Mouse (Mus musculus) lung, postnatal 4 days (tissue): ENCODE measurements around the gene Tyw3.

Source experiments
- DNase-seq, 2 experiments: peaks; one replicate each; pipeline ENCODE4 v3.0.0; 2021

Tyw3 gene

DNA sequence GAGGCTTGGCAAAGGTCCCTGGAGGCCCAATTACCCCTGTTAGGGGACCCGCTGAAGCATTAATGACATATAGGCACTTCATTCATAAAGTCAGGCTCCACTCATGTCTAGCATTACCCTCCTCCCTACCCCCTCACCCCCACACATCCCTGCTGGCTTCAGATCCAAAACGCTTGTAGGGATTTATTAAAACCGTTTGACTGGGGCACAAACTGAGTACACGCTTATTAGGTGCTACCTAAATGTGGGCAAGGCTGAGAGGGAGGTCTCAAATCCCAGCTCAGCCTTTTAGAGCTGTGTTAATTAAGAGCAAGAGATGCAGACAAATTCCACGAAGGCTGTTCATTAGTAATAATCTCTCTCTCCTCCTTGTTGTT is 45.9 kb downstream of the Tyw3 start:
- no peak for DNase-seq

DNA sequence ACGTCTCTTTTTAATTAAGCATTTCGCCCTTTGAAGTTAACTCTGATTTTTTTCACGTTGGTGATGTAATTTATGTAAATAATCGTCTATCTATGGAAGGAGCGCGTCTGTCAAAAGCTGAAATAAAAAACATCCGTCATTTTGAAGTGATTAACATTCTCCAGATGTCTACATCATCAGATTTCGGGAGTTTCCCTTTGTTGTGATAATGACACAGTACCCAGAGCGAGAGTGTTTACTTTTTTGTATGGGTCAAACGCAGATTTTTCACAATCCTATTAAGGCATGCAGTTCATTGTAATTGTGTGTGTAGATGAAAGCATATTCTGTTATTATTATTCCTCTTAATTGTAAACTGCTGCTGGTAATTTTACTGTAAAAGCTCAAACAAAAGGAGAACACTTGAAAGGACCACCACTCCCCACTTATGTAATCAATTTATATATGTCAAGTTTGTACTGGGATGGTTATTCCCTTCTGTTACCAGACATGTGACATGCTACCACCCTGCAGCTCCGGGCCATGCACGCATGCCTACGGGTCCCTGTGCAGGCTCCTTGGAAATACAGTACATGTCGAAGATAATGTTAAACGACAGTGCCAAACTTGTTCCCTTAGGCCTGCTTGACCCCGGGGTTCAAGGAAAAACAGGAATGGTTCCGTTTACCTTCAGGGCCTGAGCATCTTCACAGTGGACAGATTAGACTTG is 46.4 kb downstream of the Tyw3 start:
- DNase-seq, result no peak

DNA sequence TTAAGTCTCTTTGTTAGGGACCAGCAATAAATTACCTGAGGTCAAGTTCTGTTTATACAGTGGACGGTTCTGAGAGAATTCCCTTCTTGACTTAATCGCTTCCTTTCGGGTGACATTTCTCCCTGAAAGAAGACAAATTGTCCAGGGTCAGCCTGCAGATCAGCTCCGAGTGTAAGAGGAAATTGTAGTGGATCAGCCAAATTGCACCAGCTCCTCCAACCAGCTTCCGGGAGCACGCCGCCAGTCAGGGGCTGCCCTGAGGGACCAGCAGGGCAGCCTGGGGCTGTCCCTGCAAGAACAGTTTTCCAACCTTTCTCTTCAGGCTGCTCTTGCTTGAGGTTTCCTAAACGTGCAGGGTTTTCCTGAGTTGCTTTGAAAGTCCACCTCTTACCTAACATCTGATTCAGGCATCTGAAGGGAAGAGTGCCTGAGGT is 48.0 kb downstream of the Tyw3 start:
- no peak for DNase-seq

DNA sequence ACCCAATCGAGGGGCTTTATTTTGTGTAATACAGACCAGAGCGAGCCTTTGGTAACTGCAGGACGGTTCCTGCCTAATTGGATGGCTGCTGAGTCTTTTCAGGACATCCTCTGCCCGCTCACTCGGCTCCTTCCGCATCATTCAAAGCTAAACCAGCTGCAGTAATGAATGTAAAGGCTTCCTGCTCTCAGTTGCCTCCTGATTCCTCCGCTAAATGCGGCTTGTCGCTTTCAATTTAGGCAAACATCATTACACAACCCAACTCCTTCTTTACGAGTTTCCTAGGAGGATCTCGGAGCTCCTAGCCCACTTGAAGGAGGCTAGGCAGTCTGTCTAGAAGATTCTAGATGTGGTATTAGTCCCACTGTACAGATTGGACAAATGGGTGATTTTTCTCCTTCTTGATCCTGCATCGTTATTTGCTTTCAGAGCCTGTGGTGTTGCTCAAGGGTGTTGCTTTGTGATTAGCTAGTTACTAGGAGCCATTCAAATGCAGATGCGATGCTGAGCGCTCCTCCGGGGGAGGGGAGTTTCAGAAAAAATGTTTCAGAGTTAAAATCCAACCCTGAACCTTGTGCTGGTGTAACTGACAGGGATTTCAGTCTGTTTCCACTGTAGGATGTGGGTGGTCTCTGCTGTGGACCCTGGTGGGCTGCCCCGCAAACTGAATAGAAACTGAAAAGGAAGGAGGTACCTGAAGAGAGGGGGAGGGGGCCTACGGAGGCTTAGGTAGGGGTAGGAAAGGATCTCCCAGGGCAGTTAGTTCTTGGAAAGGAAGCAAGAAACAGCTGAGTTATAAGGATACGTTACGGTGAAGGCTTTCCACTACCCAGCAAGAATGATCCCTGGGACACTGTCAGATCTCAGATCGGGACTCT is 49.1 kb downstream of the Tyw3 start:
- DNase-seq, result no peak

DNA sequence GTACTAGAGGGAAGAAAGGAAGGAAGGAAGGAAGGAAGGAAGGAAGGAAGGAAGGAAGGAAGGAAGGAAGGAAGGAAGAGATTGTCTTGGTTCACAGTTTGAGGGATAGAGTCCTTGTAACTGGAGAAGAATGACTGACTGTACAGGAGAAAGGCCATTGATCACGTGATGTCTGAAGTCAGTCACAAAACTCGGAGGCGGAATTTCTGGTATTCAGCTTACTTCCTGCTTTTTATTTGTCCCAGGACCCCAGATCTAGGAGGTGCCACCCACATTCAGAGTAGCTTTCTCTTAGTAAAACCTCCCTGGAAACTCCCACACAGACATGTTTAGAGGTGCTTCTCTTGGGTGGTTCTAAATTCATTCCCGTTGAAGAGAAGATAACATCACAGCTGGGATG is 50.7 kb downstream of the Tyw3 start:
- no peak for DNase-seq

DNA sequence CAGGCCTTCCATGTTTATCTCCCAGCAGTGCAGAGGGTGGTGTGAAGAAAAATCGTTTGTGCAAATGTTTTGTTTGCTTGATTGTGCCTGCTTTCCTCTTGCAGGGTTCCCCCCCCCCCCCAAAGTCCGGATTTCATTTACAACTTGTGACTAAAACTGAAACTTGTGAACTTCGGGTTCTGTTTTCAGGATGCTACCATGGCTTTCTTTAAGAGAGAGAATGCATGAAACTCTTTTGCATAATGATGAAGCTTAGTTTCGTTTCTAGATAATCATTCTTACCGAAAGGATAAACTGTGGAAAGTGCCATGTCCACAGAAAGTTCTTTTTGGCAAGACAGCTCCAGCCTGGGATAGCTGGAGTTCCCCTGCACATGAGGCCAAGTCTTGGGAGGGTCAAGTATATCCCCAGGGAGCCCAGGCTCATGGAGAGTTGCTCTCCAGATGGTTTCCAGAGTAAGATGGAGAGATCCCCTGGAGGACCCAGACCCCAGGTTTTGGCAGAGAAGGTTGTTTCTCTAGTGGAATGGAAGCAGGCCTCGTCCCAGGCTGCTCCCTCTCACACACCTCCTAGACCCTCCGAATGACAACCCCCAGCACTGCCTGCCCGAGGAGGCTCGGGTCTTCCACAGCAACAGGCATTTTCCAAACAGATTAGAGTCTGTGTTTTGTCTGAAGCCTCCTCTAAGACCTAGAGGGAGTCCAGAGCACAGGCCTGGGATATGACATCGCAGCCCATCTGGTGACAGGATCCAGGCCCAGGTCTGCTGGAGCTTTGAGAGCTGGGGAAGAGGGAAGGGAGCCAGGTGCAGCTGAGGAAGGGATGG is 56.6 kb downstream of the Tyw3 start:
- DNase-seq, result no peak

DNA sequence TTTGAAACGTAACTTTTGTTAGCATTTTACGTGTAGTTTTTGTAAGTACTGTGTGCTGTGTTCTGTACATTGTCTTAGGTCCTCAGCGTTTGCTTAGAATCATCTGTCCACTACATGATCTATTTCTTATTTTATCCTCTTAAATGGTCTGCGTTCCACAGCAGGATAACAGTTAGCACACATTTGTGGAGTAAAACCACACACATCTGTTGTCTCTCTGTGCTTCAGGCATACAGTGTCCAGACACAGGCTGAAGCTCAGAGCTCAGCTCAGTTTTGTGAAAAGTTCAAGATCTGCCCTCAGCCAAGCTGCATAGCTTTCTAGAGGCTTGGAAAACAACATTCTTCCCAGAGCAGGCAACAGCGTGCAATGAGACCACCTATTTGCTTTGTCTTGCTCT is 60.8 kb downstream of the Tyw3 start:
- DNase-seq, result no peak

DNA sequence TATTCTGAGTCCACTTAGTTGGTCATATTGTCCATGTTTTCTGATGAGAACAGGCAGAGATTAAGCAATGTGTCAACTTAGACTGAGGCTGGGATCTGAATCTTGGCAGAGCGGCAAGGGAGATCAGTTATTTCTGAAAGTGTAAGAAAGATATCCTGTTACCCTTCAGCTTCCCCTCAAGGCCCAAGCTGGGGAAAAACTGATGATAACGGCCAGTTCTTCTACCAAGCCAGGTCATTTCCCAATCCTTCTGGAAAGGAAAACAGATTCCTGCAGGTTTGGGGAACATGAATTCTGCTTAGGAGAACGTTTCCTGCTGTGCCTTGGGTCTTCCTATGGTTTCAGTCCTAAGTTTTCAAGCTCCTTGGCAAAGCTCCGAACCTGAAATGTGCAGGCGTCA is 63.7 kb downstream of the Tyw3 start:
- DNase-seq, result no peak

DNA sequence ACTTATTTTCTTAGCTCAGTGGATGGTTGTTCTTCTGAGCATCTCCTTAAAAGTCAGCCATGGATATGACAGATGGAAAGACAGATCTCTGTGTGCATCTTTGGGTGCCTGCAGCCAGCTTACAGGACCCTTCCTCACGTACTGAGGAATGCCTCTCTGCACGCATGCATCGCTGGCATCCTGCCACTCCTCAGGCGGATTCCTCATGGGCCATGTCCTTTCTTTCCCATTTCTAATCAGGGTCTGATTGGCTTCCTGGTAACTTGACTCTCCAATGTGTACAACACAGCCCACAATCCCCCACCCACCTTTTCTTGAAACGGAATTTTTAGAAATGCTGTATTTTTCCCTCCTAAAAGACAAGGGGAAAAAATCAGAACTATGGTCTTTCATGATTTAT is 67.9 kb downstream of the Tyw3 start:
- no peak for DNase-seq

DNA sequence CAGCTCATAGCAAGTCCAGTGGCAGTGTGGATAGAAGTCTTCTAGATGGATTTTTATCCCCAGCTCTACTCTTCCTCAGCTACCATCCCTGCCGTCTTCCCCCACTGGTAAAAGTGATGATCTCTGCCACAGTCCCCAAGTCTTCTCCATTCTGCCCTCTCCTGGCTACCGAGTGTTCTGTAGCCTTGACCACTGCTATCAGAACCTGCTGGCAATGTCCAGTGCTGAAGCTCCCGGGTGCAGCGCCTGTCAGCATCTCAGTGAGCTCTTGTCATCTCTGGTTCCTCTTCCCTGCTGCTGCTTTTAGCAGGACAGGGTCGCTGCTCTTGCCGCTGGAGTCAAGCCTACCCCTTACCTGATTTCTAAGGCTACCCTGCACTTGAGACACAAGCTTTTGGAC is 70.3 kb downstream of the Tyw3 start:
- peak in 1 of 2 experiments; percentile 9 for DNase-seq
